Mouse (Mus musculus): ENCODE data around the gene Ttc9b.
A peak's percentile ranks its signal among the peaks of the same experiment; 100 is the strongest.

The Ttc9b gene

GRCm38 (mm10) chr7:27687836-27688235 is 34.1 kb downstream of the Ttc9b start:
- no peak for DNase-seq (ENCODE audit: low spot score in 2 of 2)

- DNase-seq (ENCODE audit: low spot score in 2 of 2) = no peak
These were observed 34.6 kb downstream of the Ttc9b start for GRCm38 (mm10) chr7:27688246-27688788.

DNA sequence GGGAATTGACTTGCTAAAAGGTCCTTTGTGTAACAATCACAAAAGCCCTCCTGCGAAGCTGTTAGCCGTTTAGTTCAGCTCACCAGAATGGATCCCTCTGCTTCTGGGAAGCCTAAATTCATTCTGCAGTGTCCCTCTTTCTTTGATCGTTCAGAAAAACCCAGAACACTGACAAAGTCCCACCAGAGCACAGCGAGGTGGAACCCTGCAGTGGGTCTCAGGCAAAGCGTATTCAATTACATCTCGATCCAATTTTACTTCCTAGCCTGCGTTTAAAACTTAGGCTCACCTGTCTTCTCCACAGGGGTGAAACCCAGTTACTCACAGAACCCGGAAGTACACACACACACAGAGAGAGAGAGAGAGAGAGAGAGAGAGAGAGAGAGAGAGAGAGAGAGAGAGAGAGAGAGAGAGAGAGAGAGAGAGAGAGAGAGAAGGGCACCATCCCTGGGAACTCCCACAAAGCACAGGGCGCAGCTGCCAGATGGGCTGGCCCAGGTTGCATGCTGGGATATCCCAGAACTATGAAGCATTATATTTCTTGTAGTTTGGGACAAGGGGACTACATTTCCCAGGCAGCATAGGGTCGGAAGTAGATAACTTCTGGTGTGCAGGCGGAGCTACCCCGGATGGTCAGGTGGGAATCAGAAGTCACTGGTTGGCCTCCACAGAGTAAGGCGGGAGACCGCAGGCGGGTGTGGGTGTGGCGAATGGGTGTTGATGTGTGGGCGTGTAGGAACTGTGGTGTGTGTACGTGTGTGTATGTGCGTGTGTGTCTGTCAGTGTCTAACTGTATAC is 35.3 kb downstream of the Ttc9b start, which contains the start of gene Zfp607b:
Gene Zfp607b (plus strand): TSS at position 526 of the 798 bp plus-strand sequence.
- DNase-seq (ENCODE audit: low spot score in 2 of 2) = peak; percentile 84 to 93

- peak in 1 of 2 experiments; percentile 43 for DNase-seq (ENCODE audit: low spot score in 2 of 2)
These were observed 37.4 kb downstream of the Ttc9b start for GRCm38 (mm10) chr7:27691076-27691475.

GRCm38 (mm10) chr7:27696711-27697110 is 43.0 kb downstream of the Ttc9b start:
- DNase-seq (ENCODE audit: low spot score in 2 of 2) = no peak
